Mouse (Mus musculus): ENCODE measurements around the gene Ctdsp1. TPM values are rescaled to one million over a fixed set of nuclear protein-coding genes. Genes with fewer than 3 reads are reported as not detected.

Gene Ctdsp1
- 17.1 TPM for polyA plus RNA-seq (2014; fragmentation: Illumina TruSeq; extraction: RNeasy Lipid Tissue Mini Kit (QIAGEN cat#74804); ENCODE audit: low read depth, low replicate concordance)

GRCm38 (mm10) chr1:74390924-74391748 lies at the start of gene Ctdsp1:
Gene Ctdsp1, plus strand, starts transcription at chr1:74391509.

GRCm38 (mm10) chr1:74361812-74362211 lies 29.5 kb upstream of the Ctdsp1 start, which contains the start of gene Catip:
Gene Catip, plus strand, starts transcription at chr1:74362108.

GRCm38 (mm10) chr1:74374980-74375379 lies 16.3 kb upstream of the Ctdsp1 start, which contains the start of gene Slc11a1:
Gene Slc11a1, plus strand, starts transcription at chr1:74375195.

GRCm38 (mm10) chr1:74408589-74409504 lies 17.5 kb downstream of the Ctdsp1 start, which contains the start of gene Vil1:
Gene Vil1, plus strand, starts transcription at chr1:74409376.

Other genes with a start within 250 kb of the Ctdsp1 start
- gene Cxcr2, start 237.5 kb upstream of the Ctdsp1 start, polyA plus RNA-seq (2014; fragmentation: Illumina TruSeq; extraction: RNeasy Lipid Tissue Mini Kit (QIAGEN cat#74804); ENCODE audit: low read depth, low replicate concordance): 0.44 TPM
- not detected for gene Cxcr1, start 196.9 kb upstream of the Ctdsp1 start, polyA plus RNA-seq (2014; fragmentation: Illumina TruSeq; extraction: RNeasy Lipid Tissue Mini Kit (QIAGEN cat#74804); ENCODE audit: low read depth, low replicate concordance)
- gene Arpc2, start 155.4 kb upstream of the Ctdsp1 start, polyA plus RNA-seq (2014; fragmentation: Illumina TruSeq; extraction: RNeasy Lipid Tissue Mini Kit (QIAGEN cat#74804); ENCODE audit: low read depth, low replicate concordance): 740 TPM
- gene Gpbar1, start 113.0 kb upstream of the Ctdsp1 start, polyA plus RNA-seq (2014; fragmentation: Illumina TruSeq; extraction: RNeasy Lipid Tissue Mini Kit (QIAGEN cat#74804); ENCODE audit: low read depth, low replicate concordance): not detected
- 2.8 TPM for gene Aamp, start 106.8 kb upstream of the Ctdsp1 start, polyA plus RNA-seq (2014; fragmentation: Illumina TruSeq; extraction: RNeasy Lipid Tissue Mini Kit (QIAGEN cat#74804); ENCODE audit: low read depth, low replicate concordance)
- gene Pnkd, start 106.6 kb upstream of the Ctdsp1 start, polyA plus RNA-seq (2014; fragmentation: Illumina TruSeq; extraction: RNeasy Lipid Tissue Mini Kit (QIAGEN cat#74804); ENCODE audit: low read depth, low replicate concordance): 3.6 TPM
- 92.1 TPM for gene Tmbim1, start 85.9 kb upstream of the Ctdsp1 start, polyA plus RNA-seq (2014; fragmentation: Illumina TruSeq; extraction: RNeasy Lipid Tissue Mini Kit (QIAGEN cat#74804); ENCODE audit: low read depth, low replicate concordance)
- gene Catip, start 29.4 kb upstream of the Ctdsp1 start, polyA plus RNA-seq (2014; fragmentation: Illumina TruSeq; extraction: RNeasy Lipid Tissue Mini Kit (QIAGEN cat#74804); ENCODE audit: low read depth, low replicate concordance): not detected
- gene Slc11a1, start 16.3 kb upstream of the Ctdsp1 start, polyA plus RNA-seq (2014; fragmentation: Illumina TruSeq; extraction: RNeasy Lipid Tissue Mini Kit (QIAGEN cat#74804); ENCODE audit: low read depth, low replicate concordance): 1.7 TPM
- 103 TPM for gene Vil1, start 17.9 kb downstream of the Ctdsp1 start, polyA plus RNA-seq (2014; fragmentation: Illumina TruSeq; extraction: RNeasy Lipid Tissue Mini Kit (QIAGEN cat#74804); ENCODE audit: low read depth, low replicate concordance)
- 31.4 TPM for gene Cnot9, start 114.5 kb downstream of the Ctdsp1 start, polyA plus RNA-seq (2014; fragmentation: Illumina TruSeq; extraction: RNeasy Lipid Tissue Mini Kit (QIAGEN cat#74804); ENCODE audit: low read depth, low replicate concordance)
- gene Plcd4, start 151.4 kb downstream of the Ctdsp1 start, polyA plus RNA-seq (2014; fragmentation: Illumina TruSeq; extraction: RNeasy Lipid Tissue Mini Kit (QIAGEN cat#74804); ENCODE audit: low read depth, low replicate concordance): 1.7 TPM
- gene Usp37, start 152.8 kb downstream of the Ctdsp1 start, polyA plus RNA-seq (2014; fragmentation: Illumina TruSeq; extraction: RNeasy Lipid Tissue Mini Kit (QIAGEN cat#74804); ENCODE audit: low read depth, low replicate concordance): 18.2 TPM
- 7.3 TPM for gene Zfp142, start 196.7 kb downstream of the Ctdsp1 start, polyA plus RNA-seq (2014; fragmentation: Illumina TruSeq; extraction: RNeasy Lipid Tissue Mini Kit (QIAGEN cat#74804); ENCODE audit: low read depth, low replicate concordance)
- gene Bcs1l, start 196.8 kb downstream of the Ctdsp1 start, polyA plus RNA-seq (2014; fragmentation: Illumina TruSeq; extraction: RNeasy Lipid Tissue Mini Kit (QIAGEN cat#74804); ENCODE audit: low read depth, low replicate concordance): 7.2 TPM
- gene Rnf25, start 209.9 kb downstream of the Ctdsp1 start, polyA plus RNA-seq (2014; fragmentation: Illumina TruSeq; extraction: RNeasy Lipid Tissue Mini Kit (QIAGEN cat#74804); ENCODE audit: low read depth, low replicate concordance): 11.6 TPM
- gene Stk36, start 209.9 kb downstream of the Ctdsp1 start, polyA plus RNA-seq (2014; fragmentation: Illumina TruSeq; extraction: RNeasy Lipid Tissue Mini Kit (QIAGEN cat#74804); ENCODE audit: low read depth, low replicate concordance): 0.22 TPM

All from sigmoid colon, adult 10 weeks (tissue).